Mouse (Mus musculus) monocyte, adult 5-6 weeks (primary cell): ENCODE results near the gene Trim65. TPM values are rescaled to one million over a fixed set of nuclear protein-coding genes. Genes with fewer than 3 reads are reported as not detected.
"Not testable (repeated sequence)": the region's sequence is repeated elsewhere in the genome, so short reads cannot be mapped to it uniquely, and the experiment has no call there.

Source experiments
- ATAC-seq: fragments of 153-309, 156-312 bp; replicated peaks from 2 replicates; pipeline ENCODE4 v1.8.0; 2017; ENCODE audit warnings: mild to moderate bottlenecking; ENCODE audit not compliant: low TSS enrichment, insufficient number of reproducible peaks, severe bottlenecking, poor library complexity, low FRiP score
- total RNA-seq: library from RNA; stranded (forward); fragments of 200-1000, 200-491, 200-594 nt; gene quantifications from 3 replicates; pipeline ENCODE4 v1.2.3, GENCODE M21; 2017

Trim65 gene
- total RNA-seq, 1 experiment from 2014 or later = 20.1 TPM

DNA sequence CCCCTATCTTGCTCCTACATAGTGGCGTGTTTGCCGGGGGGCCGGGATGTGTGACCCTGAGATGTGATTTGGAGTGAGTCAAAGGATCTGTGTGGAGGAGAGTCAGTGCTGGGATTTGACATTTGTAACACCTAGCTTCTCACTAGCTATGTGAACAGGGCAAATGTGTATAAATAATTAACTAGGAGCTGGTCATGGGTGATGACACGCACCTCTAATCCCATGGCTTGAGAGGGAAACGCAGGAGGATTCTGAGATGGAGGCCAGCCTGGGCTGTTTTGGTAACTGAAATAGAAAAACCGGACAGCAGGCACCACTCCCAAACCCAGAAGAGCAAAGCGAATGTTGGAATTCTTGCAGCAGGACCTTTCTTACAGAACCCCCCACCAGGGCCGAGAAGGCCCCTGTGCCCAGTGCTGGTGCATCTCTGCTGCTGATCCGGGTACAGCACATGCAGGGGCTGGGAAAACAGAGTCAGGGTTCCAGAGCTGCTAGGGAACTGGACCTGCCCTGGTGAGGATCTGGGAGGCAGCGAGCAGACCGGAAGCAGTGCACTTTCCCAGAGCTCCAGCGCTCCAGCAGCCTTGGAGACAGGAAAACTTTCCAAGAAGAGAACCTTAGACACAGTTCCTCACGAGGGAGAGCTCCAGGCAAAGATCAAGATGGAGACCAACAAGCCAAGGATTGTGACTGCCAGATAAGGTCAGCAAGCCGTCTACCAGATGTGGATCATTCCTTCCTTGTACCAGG, 32.0 kb downstream of the Trim65 start:
- no peak for ATAC-seq

DNA sequence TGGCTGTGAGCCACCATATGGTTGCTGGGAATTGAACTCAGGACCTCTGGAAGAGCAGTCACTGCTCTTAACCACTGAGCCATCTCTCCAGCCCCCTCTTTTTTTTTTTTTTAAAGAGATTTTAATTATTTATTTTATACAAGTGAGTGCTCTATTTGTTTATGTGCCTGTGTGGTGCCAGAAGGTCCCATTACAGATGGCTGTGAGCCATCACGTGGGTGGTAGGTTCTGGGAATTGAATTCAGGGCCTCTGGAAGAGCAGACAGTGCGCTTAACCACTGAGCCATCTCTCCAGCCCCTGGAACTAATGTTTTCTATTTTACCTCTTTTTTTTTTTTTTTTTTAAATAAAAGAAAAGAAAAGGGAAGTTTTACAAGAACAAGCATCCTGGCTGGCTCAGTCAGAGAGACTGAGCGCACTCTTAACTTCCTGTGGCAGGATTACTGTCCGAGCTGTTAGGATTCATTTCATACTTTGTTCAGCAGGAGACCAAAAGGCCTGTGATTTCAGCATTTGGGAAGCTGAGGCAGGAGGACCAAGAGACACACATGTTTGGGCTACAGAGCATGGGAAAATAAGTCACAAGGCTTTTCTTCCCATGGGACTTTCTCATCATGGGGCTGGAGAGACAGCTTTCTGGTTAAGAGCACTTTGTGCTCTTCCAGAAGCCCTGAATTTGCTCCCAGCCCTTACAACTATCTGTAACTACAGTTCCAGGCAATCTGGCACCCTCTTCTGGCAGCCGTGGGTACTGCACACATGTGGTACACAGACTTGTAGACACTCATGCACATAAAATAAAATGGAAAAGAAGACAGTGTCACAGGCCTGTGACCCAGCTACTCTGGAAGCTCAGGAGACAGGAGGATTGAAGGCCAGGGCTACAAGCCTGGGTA, 34.5 kb downstream of the Trim65 start:
- ATAC-seq = 0 out of 2 replicates have a peak, but pooled peaks have one; percentile 36

DNA sequence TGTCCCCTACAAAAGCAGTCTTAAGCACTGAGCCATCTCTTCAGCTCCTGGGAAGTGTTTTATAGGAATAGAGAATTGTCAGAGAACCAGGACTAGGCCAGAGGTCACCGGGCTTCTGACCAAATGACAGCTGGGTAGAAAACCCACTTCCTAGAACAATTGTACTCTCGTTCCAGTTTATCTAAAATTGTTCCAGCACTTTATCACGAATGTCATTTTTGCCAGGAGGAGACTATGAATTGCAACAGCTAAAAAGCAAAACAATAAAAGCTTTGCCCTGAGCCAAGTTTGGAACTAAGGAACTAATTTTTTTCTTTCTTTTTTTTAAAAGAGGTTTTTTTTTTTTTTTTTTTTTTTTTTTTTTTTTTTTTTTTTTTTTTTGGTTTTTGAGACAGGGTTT, 35.4 kb downstream of the Trim65 start:
- ATAC-seq = no peak

DNA sequence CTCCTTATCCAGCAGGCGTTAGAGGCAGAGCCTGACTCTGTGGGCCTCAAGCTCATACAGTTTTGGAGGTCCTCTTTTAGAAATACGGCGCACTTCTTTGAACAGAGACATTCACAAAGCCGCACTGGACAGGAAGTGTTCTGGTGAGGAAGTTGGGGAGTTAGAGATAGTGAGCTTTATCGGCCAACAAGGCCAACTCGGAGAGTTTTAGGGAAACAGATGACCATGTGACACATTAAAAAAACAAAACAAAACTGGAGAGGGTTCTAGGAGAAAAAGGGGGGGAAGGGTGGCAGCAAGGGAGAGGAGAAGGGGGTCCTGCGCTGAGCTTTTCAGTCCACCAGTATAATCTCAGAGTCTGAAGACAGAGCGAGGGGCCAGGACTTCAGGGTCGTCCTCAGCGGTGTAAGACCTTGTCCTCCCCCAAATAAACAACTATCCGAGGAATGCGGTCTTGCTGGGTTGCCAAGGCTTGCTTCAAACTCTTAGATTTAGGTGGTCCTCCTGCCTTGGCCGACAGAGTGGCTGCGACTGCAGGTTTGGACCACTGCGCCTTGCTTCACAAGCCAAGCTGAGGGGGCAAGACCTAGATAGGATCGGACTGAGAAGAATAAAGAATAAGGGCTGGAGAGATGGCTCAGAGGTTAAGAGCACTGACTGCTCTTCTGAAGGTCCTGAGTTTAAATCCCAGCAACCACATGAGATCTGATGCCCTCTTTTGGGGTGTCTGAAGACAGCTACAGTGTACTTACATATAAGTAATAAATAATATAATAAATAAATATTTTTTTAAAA, 37.0 kb downstream of the Trim65 start:
- ATAC-seq = peak; percentile 55

DNA sequence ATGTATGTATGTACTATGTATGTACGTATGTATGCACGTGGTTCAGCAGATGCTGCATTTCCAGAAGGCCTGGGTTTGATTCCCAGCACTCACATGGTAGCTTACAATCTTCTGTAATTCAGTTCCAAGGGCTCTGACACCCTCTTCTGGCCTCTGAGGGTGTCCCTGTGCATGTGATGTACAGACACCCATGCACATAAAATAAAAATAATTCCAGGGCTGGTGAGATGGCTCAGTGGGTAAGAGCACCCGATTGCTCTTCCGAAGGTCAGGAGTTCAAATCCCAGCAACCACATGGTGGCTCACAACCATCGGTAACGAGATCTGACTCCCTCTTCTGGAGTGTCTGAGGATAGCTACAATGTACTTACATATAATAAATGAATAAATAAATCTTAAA, 38.0 kb downstream of the Trim65 start:
- not testable (repeated sequence) for ATAC-seq

DNA sequence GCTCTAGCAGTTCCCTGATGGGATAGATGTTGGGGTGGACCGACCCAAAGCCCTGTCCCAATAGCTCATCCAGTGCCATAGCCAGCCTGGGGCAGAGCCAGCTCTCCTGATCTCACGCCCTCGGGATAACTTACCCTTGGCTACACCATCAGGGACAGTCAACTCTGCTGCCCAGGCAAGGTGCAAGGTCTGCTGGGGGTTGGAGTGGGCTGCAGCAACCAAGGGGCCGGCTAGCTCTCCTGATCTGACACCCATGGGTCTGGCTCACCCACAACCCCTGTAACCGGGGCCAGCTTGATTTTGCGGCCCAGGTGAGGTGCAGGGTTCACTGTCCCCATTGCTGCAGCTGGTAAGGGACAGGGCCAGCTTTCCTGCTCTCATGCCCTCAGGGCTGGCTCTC, 39.3 kb downstream of the Trim65 start:
- no peak for ATAC-seq

DNA sequence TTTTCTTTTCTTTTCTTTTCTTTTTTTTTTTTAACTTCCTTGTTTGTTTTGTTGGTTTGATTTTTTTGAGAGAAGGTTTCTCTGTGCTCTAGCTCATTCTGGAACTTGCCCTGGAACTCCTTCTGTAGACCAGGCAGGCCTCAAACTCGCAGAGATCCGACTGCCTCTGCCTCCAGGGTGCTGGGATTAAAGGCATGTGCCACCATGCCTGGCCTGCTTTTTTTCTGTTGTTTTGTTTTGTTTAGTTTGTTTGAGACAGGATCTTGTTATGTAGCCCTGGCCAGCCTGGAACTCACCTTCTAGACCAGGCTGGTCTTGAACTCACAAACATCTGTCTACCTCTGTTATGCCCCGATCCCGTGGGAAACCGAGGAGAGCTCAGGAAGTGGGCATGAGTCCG, 41.4 kb downstream of the Trim65 start:
- ATAC-seq = no peak

DNA sequence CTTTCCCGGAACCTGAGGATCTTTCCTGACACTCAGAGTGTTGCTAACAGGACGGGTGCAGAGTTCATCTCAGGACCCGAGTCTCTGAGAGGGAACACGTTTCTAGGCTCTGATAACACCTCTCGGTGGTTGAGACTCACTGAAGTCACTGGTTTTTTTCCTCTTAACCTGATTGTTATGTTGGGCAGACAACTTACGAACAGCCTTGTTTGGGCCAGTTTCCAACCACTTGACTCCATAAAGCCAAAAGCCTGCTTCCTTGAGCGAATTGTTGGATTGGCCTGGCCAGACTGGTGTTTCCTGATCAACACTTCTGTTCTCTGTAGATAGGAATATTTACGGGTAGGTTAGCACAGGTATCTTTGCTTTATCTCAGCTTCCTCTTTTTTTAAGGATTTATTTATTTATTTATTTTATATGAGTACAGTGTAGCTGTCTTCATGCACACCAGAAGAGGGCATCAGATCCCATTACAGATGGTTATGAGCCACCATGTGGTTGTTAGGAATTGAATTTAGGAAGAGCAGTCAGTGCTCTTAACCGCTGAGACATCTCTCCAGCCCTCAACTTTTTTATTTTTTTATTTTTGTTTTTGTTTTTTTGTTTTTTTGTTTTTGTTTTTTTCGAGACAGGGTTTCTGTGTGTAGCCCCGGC, 42.1 kb downstream of the Trim65 start:
- ATAC-seq = no peak

DNA sequence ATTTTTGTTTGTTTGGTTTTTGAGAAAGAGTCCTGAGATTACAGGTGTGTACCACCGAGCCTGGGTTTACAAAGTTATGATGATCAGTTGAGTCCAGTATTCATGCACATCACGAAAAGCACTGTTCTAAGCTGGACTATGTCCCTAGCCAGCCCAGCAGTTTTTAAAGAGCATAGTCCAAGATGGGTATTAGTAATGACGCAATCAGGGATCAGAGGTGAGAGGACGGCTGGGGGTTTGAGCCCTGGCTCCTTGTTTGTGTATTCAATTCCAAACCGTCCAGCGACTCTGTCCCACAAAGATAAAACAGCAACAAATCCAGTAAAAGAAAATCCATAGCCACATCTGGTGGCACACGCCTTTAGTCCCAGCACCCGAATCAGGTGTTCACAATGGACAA, 42.7 kb downstream of the Trim65 start:
- no peak for ATAC-seq

DNA sequence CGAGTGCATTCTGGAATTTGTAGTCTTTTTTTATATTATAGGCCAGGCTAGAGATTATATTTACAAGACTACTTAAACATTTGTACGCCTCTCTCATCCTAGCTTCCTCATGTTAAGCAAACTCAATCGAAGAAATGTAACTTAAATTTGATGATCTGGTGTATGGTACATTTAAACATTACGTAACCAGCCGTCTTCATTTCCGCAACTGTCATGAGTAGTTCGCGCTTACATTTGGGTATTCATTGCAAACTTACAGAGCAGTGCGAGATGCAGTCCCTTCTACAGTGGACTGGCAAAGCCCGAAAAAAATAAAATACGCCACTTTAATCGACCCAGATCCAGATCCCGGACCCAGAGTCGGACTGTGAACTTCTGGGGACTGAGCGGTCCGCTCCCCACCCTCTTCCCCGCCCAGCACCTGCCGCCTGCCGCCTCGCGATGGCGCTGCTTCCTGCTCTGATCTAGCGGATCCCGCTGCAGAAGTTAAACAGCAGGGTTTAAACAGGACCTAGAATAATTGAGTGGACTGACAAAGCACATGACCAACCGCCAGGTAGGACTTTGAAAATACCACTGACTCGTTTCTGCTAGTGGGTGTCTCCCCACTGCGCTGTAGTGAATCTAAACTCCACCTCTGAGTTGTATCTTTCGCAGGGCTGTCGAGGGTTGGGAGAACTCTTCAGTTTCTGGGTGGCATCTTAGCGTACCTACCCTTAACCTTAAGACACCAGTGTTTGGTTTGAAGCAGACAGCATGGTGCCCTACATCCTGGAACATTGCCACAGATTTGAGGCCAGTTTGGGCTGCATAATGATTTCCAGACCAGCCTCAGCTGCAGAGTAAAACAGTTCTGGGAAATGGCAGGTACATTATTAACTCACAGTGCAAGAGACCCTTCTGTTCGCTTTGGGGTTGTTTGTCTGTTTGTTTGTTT, 43.5 kb downstream of the Trim65 start:
- peak; percentile 41 for ATAC-seq

DNA sequence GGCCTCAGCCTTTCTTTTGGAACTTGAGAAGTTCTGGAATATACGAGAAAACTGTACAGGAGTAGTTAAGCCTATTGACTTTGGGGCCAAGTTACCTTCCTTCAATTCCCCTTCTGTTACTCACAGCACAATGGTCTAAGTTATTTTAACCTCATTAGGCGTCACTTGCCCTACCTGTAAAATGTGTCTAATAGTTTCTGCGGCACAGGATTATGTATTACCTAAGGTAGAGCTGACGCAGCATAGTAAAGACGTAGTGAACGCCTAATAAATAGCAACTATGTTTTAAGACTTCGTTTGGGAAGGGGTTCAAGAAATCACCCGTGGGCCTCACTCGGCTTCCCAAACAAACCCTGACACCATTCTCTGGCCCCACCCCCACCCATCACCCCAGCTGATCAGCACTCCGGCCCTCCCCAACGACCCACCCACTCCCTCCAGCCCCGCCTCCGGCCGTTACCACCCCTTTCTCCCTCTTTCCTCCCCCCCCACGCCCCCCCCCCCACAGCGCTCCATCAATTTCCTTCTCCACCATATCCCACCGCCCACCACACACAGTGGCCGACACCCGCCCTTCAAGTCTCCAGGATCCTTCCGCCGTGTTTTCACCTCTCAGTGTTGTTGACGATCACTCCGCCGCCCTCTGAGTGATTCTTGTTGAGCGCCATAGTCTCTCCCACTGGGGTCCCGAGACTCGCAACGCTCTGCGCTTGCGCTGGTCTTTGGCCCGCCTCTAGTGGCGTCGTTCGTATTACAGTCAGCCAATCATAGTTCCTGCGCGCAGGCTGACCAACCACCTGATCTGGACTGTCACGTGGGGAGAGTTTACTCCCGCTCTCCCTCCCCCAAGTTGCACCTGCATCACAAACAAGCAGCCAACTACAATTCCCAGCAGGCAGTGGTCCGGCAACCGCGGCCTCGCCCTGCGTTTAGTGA, 44.4 kb downstream of the Trim65 start, which contains the start of gene Wbp2:
TSS of gene Wbp2 (minus strand) at position 738 of the 936 bp plus-strand sequence.
- ATAC-seq = peak; percentile 96

DNA sequence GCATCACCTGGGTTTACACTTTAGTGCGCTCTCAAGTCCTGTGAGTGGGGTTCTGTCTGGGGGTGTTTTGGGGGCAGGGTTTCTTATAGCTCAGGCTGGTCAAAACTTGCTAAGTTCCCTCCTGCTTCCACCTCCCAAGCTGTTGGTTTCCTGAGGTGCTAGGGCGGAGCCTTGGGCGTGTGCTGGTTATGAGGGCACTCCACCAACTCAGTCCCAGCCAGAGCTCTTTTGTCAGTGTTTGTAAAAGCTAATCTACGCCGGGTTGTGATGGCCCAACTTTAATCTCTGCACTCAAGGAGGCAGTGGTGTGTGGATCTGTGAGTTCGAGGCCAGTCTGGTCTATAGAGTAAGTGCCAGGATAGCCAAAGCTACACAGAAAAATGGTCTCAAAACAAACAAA, 46.8 kb downstream of the Trim65 start:
- no peak for ATAC-seq

DNA sequence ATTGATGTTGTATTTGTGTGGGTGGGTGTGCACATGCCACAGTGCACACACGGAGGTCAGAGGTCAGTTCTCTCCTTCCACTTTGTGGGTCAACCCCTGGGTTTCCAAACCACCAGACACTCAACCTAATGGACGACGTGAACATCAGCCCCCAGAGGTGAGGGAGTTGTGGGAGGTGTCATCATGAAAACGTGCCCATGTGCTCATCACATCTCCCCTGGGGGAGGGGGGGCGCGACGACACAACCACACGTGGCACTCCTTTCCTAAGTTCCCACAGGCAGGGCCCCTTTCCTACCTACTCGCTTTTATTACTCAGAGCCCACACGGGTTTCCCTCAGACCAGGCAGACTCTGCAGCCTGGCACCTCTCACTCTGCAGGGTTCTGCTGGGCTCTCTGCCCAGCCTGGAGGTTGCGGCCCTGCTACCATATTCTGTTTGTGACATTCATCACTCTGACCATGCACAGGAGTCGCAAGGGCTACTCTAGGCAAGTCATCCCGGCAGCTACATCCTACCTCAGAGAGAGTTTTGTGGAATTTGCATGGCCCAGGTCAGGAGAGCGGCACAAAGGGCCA, 47.7 kb downstream of the Trim65 start:
- no peak for ATAC-seq

DNA sequence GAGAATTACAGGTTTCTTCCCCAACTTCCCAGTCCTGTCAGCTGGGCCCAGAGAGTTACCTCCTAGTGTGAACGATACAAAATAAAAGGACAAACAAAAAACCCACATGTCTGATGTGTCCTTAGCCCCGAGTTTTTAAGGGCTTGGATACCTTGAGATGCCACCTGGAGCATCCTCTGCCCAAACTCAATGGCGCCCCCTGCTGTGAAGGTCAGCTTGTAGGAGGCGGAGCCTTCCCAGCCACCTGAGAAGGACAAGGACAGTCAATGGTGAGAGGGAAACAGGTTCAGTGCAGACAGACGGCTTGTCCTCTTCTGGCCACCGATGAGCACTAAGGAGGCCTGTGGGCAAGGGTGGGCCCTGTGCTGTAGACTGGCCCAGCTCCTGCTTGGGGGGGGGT, 49.8 kb downstream of the Trim65 start:
- ATAC-seq = no peak

DNA sequence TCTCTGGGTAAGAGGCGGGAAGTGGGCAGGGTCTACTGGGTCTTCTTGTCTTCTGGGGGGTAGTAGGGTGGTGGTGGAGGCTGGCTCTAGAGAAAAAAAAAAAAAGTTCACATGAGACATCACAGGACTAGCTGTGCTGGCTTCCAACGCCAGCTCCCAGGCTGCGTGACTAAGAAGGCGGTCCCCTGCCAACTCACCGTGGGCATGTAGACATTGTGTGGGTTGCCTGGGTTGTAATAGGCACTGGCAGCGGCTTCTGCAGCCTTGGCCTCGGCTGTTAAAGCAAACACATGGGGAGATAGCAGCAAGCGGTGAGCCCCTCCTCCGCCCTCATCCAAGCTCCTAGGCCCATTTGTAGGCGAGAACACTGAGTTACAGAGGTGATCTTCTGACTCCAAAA, 51.4 kb downstream of the Trim65 start:
- ATAC-seq = no peak

DNA sequence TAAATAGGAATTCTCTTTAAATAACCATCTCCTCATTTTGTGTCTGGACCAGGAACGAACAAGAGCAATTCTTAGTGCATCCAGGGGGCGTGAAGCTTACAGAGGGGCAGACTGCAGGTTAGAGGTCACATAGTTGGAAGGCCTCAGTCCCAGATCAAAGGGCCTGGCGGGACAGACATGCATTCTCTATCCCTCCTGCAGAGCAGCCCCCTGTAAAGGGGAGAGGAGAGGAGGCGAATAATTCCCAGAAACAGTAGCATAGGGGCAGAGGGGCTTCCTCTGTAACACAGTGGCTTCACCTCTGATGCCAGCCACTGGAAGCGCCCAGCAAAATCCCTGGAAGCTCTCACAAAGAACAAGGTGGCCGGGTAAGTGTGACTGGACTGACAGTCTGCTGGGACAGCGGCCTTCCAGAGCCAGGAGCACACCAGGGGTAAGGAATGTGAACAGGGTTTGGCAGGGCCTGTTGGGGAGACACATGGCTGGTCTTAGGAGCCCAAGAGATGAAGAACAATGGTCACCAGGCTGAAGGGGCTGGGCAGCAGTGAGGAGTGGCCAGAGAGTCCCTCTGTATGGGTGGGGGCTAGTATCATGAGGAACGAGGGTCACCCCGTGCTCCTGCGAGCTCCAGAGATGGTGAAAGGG, 52.1 kb downstream of the Trim65 start:
- ATAC-seq = no peak
